Mouse (Mus musculus): ENCODE data around the gene Rarb.

The Rarb gene

GRCm38 (mm10) chr14:16431941-16432499 is 386.9 kb downstream of the Rarb start:
- no peak for DNase-seq

- no peak for DNase-seq
These were observed 391.4 kb downstream of the Rarb start for GRCm38 (mm10) chr14:16427569-16427968.

GRCm38 (mm10) chr14:16414163-16414562 is 404.8 kb downstream of the Rarb start:
- no peak for DNase-seq

GRCm38 (mm10) chr14:16405187-16405586 is 413.8 kb downstream of the Rarb start:
- DNase-seq: no peak

DNA sequence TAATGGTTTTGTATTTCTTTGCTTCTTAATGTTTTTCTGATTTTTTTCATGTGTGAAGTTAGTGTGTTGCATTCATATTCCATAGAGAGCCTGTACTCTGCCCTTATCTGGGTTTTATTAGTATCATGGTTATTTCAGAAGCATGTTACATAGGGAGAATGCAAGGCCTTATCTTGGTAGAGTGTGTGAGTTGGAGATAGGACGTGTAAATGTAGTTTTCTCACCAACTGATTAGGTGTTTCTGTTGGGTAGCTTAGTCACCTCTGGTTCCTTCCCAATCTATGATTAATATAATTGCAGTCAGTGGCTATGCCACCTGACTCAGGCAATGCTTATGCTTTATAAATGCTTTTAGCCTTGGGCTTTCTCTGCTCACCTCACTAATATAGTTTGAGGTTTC is 434.2 kb downstream of the Rarb start:
- no peak for DNase-seq

Measured in right cerebral cortex, postnatal 14 days (tissue).